Mouse (Mus musculus) hindbrain, embryonic 16.5 days (tissue): ENCODE data around the gene St13. TPM values are rescaled to one million over a fixed set of nuclear protein-coding genes. Genes with fewer than 3 reads are reported as not detected.
A peak's percentile ranks its signal among the peaks of the same experiment; 100 is the strongest.

Source experiments
- ATAC-seq: fragments of 200-750 bp; cut with Nextera tagmentation; 2 replicates; pipeline ENCODE4 v1.8.0; 2017; ENCODE audit warnings: moderate TSS enrichment, moderate library complexity
- H3K27ac ChIP-seq: fragments of 300-500 bp; sonication (generic); 2 replicates; pipeline ENCODE4 v1.5.1; 2014; ENCODE audit warnings: low read depth, mild to moderate bottlenecking, control low read depth, low read length, moderate library complexity
- H3K27me3 ChIP-seq: fragments of 300-500 bp; sonication (generic); replicated peaks from 2 replicates; pipeline ENCODE4 v1.6.1; 2014; ENCODE audit warnings: low read length; ENCODE audit not compliant: control insufficient read depth, insufficient read depth
- H3K36me3 ChIP-seq: fragments of 300-500 bp; sonication (generic); 2 replicates; pipeline ENCODE4 v1.6.1; 2014; ENCODE audit warnings: mild to moderate bottlenecking, low read length, moderate library complexity, mixed read lengths; ENCODE audit not compliant: control insufficient read depth, insufficient read depth
- H3K4me1 ChIP-seq: fragments of 300-500 bp; sonication (generic); 2 replicates; pipeline ENCODE4 v1.6.1; 2014; ENCODE audit warnings: low read depth, low read length; ENCODE audit not compliant: control insufficient read depth, insufficient read depth
- H3K4me2 ChIP-seq: fragments of 300-500 bp; sonication (generic); 2 replicates; pipeline ENCODE4 v1.6.1; 2014; ENCODE audit warnings: mild to moderate bottlenecking, low read length, control low read depth, moderate library complexity
- H3K4me3 ChIP-seq: fragments of 300-500 bp; sonication (generic); 2 replicates; pipeline ENCODE4 v1.5.1; 2014; ENCODE audit warnings: mild to moderate bottlenecking, low read length, control low read depth, moderate library complexity
- H3K9ac ChIP-seq: fragments of 300-500 bp; sonication (generic); 2 replicates; pipeline ENCODE4 v1.6.1; 2014; ENCODE audit warnings: low read depth, mild to moderate bottlenecking, control low read depth, low read length, moderate library complexity
- H3K9me3 ChIP-seq: fragments of 300-500 bp; sonication (generic); 2 replicates; pipeline ENCODE4 v1.6.1; 2014; ENCODE audit warnings: mild to moderate bottlenecking, low read length, moderate library complexity; ENCODE audit not compliant: control insufficient read depth
- WGBS: fragments of 180-500 bp; shearing (Covaris S2); extraction: QIAGEN DNeasy Blood & Tissue Kit; methylation state at CpG from one replicate; pipeline ENCODE4 v1.1.7; 2014; 5-methylcytosine and 5-hydroxymethylcytosine counted together
- polyA plus RNA-seq: library from polyadenylated mRNA; unstranded; fragments of >200 nt; fragmentation: Nextera tagmentation; extraction: Ambion mirVana; gene quantifications from 2 replicates; pipeline ENCODE4 v1.2.1, GENCODE M21; 2015

St13 gene
- polyA plus RNA-seq, 1 experiment from 2014 or later, result 200 TPM

- H3K27ac ChIP-seq, result peak within 1 kb of the TSS; percentile 80
- peak within 1 kb of the TSS; percentile 85 for H3K4me2 ChIP-seq
- H3K36me3 ChIP-seq, result peaks cover 16% of the 10 kb centered on the region
- no peaks in the 10 kb centered on the region for H3K27me3 ChIP-seq
- peak; percentile 99 for ATAC-seq
- H3K9ac ChIP-seq, result peak within 1 kb of the TSS; percentile 83
- no peaks in the 10 kb centered on the region for H3K9me3 ChIP-seq
- peaks cover 13% of the 10 kb centered on the region for H3K4me1 ChIP-seq
- H3K4me3 ChIP-seq, result peak within 1 kb of the TSS; percentile 79
- WGBS, result under 1% methylated on average over 30 of the region's 30 CpGs
These were observed 39.4 kb downstream of the St13 start, which contains the start of gene Slc25a17 for GRCm38 (mm10) chr15:81360345-81361021. TSS of gene Slc25a17 (minus strand) at chr15:81360812.

- 88% methylated on average over 5 of the region's 5 CpGs for WGBS
- no peaks in the 10 kb centered on the region for H3K27me3 ChIP-seq
- no peaks in the 10 kb centered on the region for H3K9me3 ChIP-seq
- H3K27ac ChIP-seq, result no peak overlapping the region
- ATAC-seq, result no peak
- no peak overlapping the region for H3K4me3 ChIP-seq
- H3K4me1 ChIP-seq, result peaks cover 13% of the 10 kb centered on the region
- no peak overlapping the region for H3K4me2 ChIP-seq
- H3K9ac ChIP-seq, result no peak overlapping the region
- peaks cover 13% of the 10 kb centered on the region for H3K36me3 ChIP-seq
These were observed 40.5 kb downstream of the St13 start for GRCm38 (mm10) chr15:81359421-81359820.

DNA sequence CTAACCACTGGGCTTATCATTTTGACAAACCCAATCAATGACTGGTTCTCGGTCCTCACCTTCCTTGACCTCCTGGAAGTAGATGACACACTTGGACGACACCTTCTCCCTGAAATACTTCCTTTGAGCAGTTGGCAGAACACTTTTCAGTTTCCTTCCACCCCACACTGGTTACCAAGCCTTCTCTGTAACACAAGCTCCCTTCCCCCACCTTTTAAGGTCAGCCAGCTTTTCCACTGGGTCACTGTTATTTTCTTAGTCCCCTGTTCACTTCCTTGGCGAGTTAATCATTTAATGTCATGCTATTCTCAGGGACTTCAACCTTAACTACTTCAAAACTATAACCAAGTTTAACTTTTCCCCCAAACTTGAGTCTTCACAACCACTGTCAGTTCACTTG, 40.9 kb downstream of the St13 start:
- Histone ChIP-seq H3K36me3 (peaks cover 10% of the 10 kb centered on the region), H3K9me3 (no peaks in the 10 kb centered on the region), H3K27me3 (no peaks in the 10 kb centered on the region), H3K9ac (no peak overlapping the region), H3K27ac (no peak overlapping the region), H3K4me1 (peaks cover 13% of the 10 kb centered on the region), H3K4me2 (no peak overlapping the region), H3K4me3 (no peak overlapping the region)
- 87% methylated on average over 3 of the region's 3 CpGs for WGBS
- no peak for ATAC-seq

DNA sequence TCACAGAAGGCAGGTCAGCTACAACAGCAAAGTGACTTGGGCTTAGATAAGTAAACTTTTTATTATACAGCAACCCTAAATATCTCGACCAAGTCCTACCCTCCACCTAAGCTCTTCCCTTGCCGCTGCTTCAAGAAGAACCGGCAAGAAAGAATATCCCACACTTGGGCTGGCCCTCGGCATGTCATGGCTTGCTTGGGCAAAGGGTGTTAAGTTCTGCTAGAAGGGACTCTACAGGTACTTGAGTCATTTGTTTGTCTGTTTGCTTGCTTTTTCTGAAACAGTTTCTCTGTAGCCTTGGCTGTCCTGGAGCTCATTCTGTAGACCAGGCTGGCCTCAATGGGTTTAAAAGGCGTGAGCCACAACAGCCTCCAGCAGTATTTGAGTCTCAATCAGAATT, 42.9 kb downstream of the St13 start:
- WGBS, result 46% methylated on average over 5 of the region's 5 CpGs
- H3K9ac ChIP-seq, result no peak overlapping the region
- H3K9me3 ChIP-seq, result no peaks in the 10 kb centered on the region
- ATAC-seq, result no peak
- no peaks in the 10 kb centered on the region for H3K27me3 ChIP-seq
- no peaks in the 10 kb centered on the region for H3K36me3 ChIP-seq
- H3K27ac ChIP-seq, result peak overlapping the region; percentile 17; the same call in 1 of the 2 replicates
- no peak overlapping the region for H3K4me3 ChIP-seq
- no peak overlapping the region for H3K4me2 ChIP-seq
- peaks cover 13% of the 10 kb centered on the region for H3K4me1 ChIP-seq

GRCm38 (mm10) chr15:81355146-81355761, 44.6 kb downstream of the St13 start:
- ATAC-seq, result no peak
- Histone ChIP-seq H3K27me3 (no peaks in the 10 kb centered on the region), H3K4me1 (peaks cover 13% of the 10 kb centered on the region), H3K9me3 (no peaks in the 10 kb centered on the region), H3K4me2 (no peak overlapping the region), H3K27ac (no peak overlapping the region), H3K4me3 (no peak overlapping the region), H3K36me3 (no peaks in the 10 kb centered on the region), H3K9ac (no peak overlapping the region)
- 57% methylated on average over 3 of the region's 3 CpGs for WGBS

GRCm38 (mm10) chr15:81352638-81353037, 47.2 kb downstream of the St13 start:
- no peak for ATAC-seq
- peaks cover 4% of the 10 kb centered on the region; the same call in 1 of the 2 replicates for H3K4me1 ChIP-seq
- 53% methylated on average over 1 of the region's 1 CpGs for WGBS
- no peaks in the 10 kb centered on the region for H3K27me3 ChIP-seq
- H3K4me3 ChIP-seq, result no peak overlapping the region
- H3K27ac ChIP-seq, result no peak overlapping the region
- H3K4me2 ChIP-seq, result no peak overlapping the region
- no peaks in the 10 kb centered on the region for H3K9me3 ChIP-seq
- H3K36me3 ChIP-seq, result no peaks in the 10 kb centered on the region
- no peak overlapping the region for H3K9ac ChIP-seq

GRCm38 (mm10) chr15:81350401-81350800, 49.5 kb downstream of the St13 start:
- no peak overlapping the region for H3K9ac ChIP-seq
- no peaks in the 10 kb centered on the region for H3K9me3 ChIP-seq
- H3K4me2 ChIP-seq, result no peak overlapping the region
- H3K27me3 ChIP-seq, result no peaks in the 10 kb centered on the region
- no peaks in the 10 kb centered on the region for H3K36me3 ChIP-seq
- H3K4me3 ChIP-seq, result no peak overlapping the region
- H3K27ac ChIP-seq, result no peak overlapping the region
- 42% methylated on average over 1 of the region's 1 CpGs for WGBS
- no peaks in the 10 kb centered on the region for H3K4me1 ChIP-seq
- no peak for ATAC-seq

DNA sequence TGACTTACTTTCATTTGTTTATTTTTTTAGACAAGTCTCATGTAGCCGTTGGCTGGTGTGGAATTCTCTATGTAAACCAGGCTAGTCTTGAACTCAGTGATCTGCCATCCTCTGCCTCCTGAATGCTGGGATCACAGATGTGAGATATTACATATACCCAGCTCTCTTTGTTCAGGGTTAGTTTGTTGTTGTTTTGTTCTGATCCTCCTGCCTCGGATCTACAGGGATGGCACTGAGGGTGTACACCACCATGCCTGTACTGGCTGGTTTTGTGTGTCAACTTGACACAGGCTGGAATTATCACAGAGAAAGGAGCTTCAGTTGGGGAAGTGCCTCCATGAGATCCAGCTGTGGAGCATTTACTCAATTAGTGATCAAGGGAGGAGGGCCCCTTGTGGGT, 51.5 kb downstream of the St13 start:
- Histone ChIP-seq H3K9me3 (no peaks in the 10 kb centered on the region), H3K9ac (no peak overlapping the region), H3K36me3 (no peaks in the 10 kb centered on the region), H3K4me1 (no peaks in the 10 kb centered on the region), H3K4me3 (no peak overlapping the region), H3K27me3 (no peaks in the 10 kb centered on the region), H3K27ac (no peak overlapping the region), H3K4me2 (no peak overlapping the region)
- no peak for ATAC-seq
- WGBS, result 79% methylated on average over 2 of the region's 2 CpGs

- Histone ChIP-seq H3K4me2 (no peak overlapping the region), H3K27me3 (no peaks in the 10 kb centered on the region), H3K9me3 (no peaks in the 10 kb centered on the region), H3K9ac (no peak overlapping the region), H3K4me3 (no peak overlapping the region), H3K36me3 (no peaks in the 10 kb centered on the region), H3K27ac (no peak overlapping the region), H3K4me1 (no peaks in the 10 kb centered on the region)
- WGBS, result 82% methylated on average over 2 of the region's 2 CpGs
- no peak for ATAC-seq
These were observed 52.4 kb downstream of the St13 start for GRCm38 (mm10) chr15:81347466-81347865.
